Mouse (Mus musculus): ENCODE measurements around the gene Krt34. TPM values are rescaled to one million over a fixed set of nuclear protein-coding genes. Genes with fewer than 3 reads are reported as not detected.

The Krt34 gene
- polyA plus RNA-seq, 2 experiments, result not detected

GRCm38 (mm10) chr11:100013691-100014171, 27.6 kb downstream of the Krt34 start:
- no peak for DNase-seq (ENCODE audit: low read depth in 3 of 3, low spot score in 3 of 3)
- 50% methylated on average over 4 of the region's 4 CpGs for WGBS (ENCODE audit: insufficient replicate concordance)
- no peaks in the 10 kb centered on the region for H3K4me1 ChIP-seq (replicated peaks; ENCODE audit: control insufficient read depth in 2 of 2, insufficient read depth in 2 of 2, low read length in 1 of 2)
- no peak overlapping the region for H3K4me3 ChIP-seq (ENCODE audit: insufficient read depth in 1 of 2, low read depth in 2 of 2, low read length in 2 of 2)
- no peak overlapping the region for H3K27ac ChIP-seq
- no peaks in the 10 kb centered on the region for H3K36me3 ChIP-seq (replicated peaks; ENCODE audit: control insufficient read depth, insufficient read depth, low read depth)
- no peaks in the 10 kb centered on the region for H3K27me3 ChIP-seq (ENCODE audit: control insufficient read depth, insufficient read depth, low read length)
- no peak for TF ChIP-seq CTCF (IDR thresholded peaks at IDR 0.05; ENCODE audit: low read depth)
- TF ChIP-seq EP300 (IDR thresholded peaks at IDR 0.05; ENCODE audit: low read depth), result no peak
- H3K4me2 ChIP-seq (ENCODE audit: low read depth), result no peak overlapping the region
- no peak overlapping the region for H3K9ac ChIP-seq (replicated peaks)
- H3K9me3 ChIP-seq (ENCODE audit: control insufficient read depth, low read length), result no peaks in the 10 kb centered on the region
- no peak for ATAC-seq (ENCODE audit: insufficient read depth)

- DNase-seq (ENCODE audit: low read depth in 3 of 3, low spot score in 3 of 3), result no peak
- no peak for TF ChIP-seq CTCF (IDR thresholded peaks at IDR 0.05; ENCODE audit: low read depth)
- TF ChIP-seq EP300 (IDR thresholded peaks at IDR 0.05; ENCODE audit: low read depth), result no peak
- ATAC-seq (ENCODE audit: insufficient read depth), result no peak
- no peak overlapping the region for H3K4me2 ChIP-seq (ENCODE audit: low read depth)
- H3K27ac ChIP-seq, result no peak overlapping the region
- no peak overlapping the region for H3K9ac ChIP-seq (replicated peaks)
- WGBS (ENCODE audit: insufficient replicate concordance), result 64% methylated on average over 5 of the region's 5 CpGs
- H3K4me1 ChIP-seq (replicated peaks; ENCODE audit: control insufficient read depth in 2 of 2, insufficient read depth in 2 of 2, low read length in 1 of 2), result no peaks in the 10 kb centered on the region
- H3K36me3 ChIP-seq (replicated peaks; ENCODE audit: control insufficient read depth, insufficient read depth, low read depth), result no peaks in the 10 kb centered on the region
- no peak overlapping the region for H3K4me3 ChIP-seq (ENCODE audit: insufficient read depth in 1 of 2, low read depth in 2 of 2, low read length in 2 of 2)
- no peaks in the 10 kb centered on the region for H3K27me3 ChIP-seq (ENCODE audit: control insufficient read depth, insufficient read depth, low read length)
- H3K9me3 ChIP-seq (ENCODE audit: control insufficient read depth, low read length), result no peaks in the 10 kb centered on the region
Measured at GRCm38 (mm10) chr11:100010682-100011081, 30.7 kb downstream of the Krt34 start.

- H3K4me1 ChIP-seq (replicated peaks; ENCODE audit: control insufficient read depth in 2 of 2, insufficient read depth in 2 of 2, low read length in 1 of 2), result no peaks in the 10 kb centered on the region
- ATAC-seq (ENCODE audit: insufficient read depth) (no peak), DNase-seq (ENCODE audit: low read depth in 3 of 3, low spot score in 3 of 3) (no peak)
- no peak overlapping the region for H3K9ac ChIP-seq (replicated peaks)
- no peak overlapping the region for H3K4me2 ChIP-seq (ENCODE audit: low read depth)
- 61% methylated on average over 5 of the region's 5 CpGs for WGBS (ENCODE audit: insufficient replicate concordance)
- no peak overlapping the region for H3K27ac ChIP-seq
- no peaks in the 10 kb centered on the region for H3K36me3 ChIP-seq (replicated peaks; ENCODE audit: control insufficient read depth, insufficient read depth, low read depth)
- H3K27me3 ChIP-seq (ENCODE audit: control insufficient read depth, insufficient read depth, low read length), result no peaks in the 10 kb centered on the region
- TF ChIP-seq CTCF (IDR thresholded peaks at IDR 0.05; ENCODE audit: low read depth), result no peak
- H3K4me3 ChIP-seq (ENCODE audit: insufficient read depth in 1 of 2, low read depth in 2 of 2, low read length in 2 of 2), result no peak overlapping the region
- H3K9me3 ChIP-seq (ENCODE audit: control insufficient read depth, low read length), result no peaks in the 10 kb centered on the region
Measured at GRCm38 (mm10) chr11:100008336-100008735, 33.0 kb downstream of the Krt34 start.

GRCm38 (mm10) chr11:100006624-100007023, 34.7 kb downstream of the Krt34 start:
- H3K4me1 ChIP-seq (replicated peaks; ENCODE audit: control insufficient read depth in 2 of 2, insufficient read depth in 2 of 2, low read length in 1 of 2), result no peaks in the 10 kb centered on the region
- no peak overlapping the region for H3K4me3 ChIP-seq (ENCODE audit: insufficient read depth in 1 of 2, low read depth in 2 of 2, low read length in 2 of 2)
- TF ChIP-seq CTCF (IDR thresholded peaks at IDR 0.05; ENCODE audit: low read depth) (peak; percentile 61), EP300 (IDR thresholded peaks at IDR 0.05; ENCODE audit: low read depth) (no peak)
- ATAC-seq (ENCODE audit: insufficient read depth) (no peak), DNase-seq (ENCODE audit: low read depth in 3 of 3, low spot score in 3 of 3) (no peak)
- H3K9ac ChIP-seq (replicated peaks), result no peak overlapping the region
- no peaks in the 10 kb centered on the region for H3K9me3 ChIP-seq (ENCODE audit: control insufficient read depth, low read length)
- no peak overlapping the region for H3K27ac ChIP-seq
- 39% methylated on average over 3 of the region's 3 CpGs for whole genome bisulfite sequencing (ENCODE audit: insufficient replicate concordance)
- no peak overlapping the region for H3K4me2 ChIP-seq (ENCODE audit: low read depth)
- H3K27me3 ChIP-seq (ENCODE audit: control insufficient read depth, insufficient read depth, low read length), result no peaks in the 10 kb centered on the region
- no peaks in the 10 kb centered on the region for H3K36me3 ChIP-seq (replicated peaks; ENCODE audit: control insufficient read depth, insufficient read depth, low read depth)

GRCm38 (mm10) chr11:100005905-100006304, 35.4 kb downstream of the Krt34 start:
- no peak overlapping the region for H3K27ac ChIP-seq
- H3K27me3 ChIP-seq (ENCODE audit: control insufficient read depth, insufficient read depth, low read length), result no peaks in the 10 kb centered on the region
- WGBS (ENCODE audit: insufficient replicate concordance), result 65% methylated on average over 8 of the region's 8 CpGs
- H3K9me3 ChIP-seq (ENCODE audit: control insufficient read depth, low read length), result no peaks in the 10 kb centered on the region
- no peaks in the 10 kb centered on the region for H3K4me1 ChIP-seq (replicated peaks; ENCODE audit: control insufficient read depth in 2 of 2, insufficient read depth in 2 of 2, low read length in 1 of 2)
- no peak for TF ChIP-seq EP300 (IDR thresholded peaks at IDR 0.05; ENCODE audit: low read depth)
- TF ChIP-seq CTCF (IDR thresholded peaks at IDR 0.05; ENCODE audit: low read depth), result no peak
- no peak for ATAC-seq (ENCODE audit: insufficient read depth)
- H3K4me2 ChIP-seq (ENCODE audit: low read depth), result no peak overlapping the region
- DNase-seq (ENCODE audit: low read depth in 3 of 3, low spot score in 3 of 3), result no peak
- H3K36me3 ChIP-seq (replicated peaks; ENCODE audit: control insufficient read depth, insufficient read depth, low read depth), result no peaks in the 10 kb centered on the region
- no peak overlapping the region for H3K4me3 ChIP-seq (ENCODE audit: insufficient read depth in 1 of 2, low read depth in 2 of 2, low read length in 2 of 2)
- H3K9ac ChIP-seq (replicated peaks), result no peak overlapping the region
